ENCODE assay signal across 7 mouse cellular contexts in the genomic region with DNA sequence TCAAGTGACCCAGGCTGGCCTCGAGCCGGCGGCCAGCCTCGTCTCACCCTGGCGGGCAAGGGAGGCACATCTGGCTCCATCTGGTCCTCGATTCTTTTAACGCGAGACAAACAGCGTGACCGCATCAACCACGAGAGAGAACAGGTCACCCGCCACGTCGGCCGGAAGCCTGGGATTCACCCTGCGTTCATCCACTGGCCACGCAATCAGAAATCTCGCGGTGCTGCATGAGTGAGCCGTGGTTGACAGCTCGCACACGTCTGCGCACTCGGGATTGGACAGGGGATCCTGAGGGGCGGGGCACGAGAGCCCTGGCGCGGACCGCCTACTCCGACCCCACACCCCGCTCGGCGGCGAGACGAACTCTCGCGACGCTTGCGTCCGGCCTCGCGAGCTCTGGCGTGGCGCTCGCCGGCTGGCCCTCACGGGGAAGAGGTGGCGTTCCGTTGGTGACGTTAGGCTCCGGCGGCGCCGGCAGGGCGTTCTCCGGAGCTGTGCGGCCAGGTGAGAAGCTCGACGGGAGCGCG. TPM values are rescaled to one million over a fixed set of nuclear protein-coding genes. Genes with fewer than 3 reads are reported as not detected.
DNase-seq lines count a peak whose midpoint lies in the region; ATAC-seq lines count a peak whose summit lies in the region.

A gene (plus strand): TSS at position 378 of the 527 bp plus-strand sequence.

- peak within 1 kb of the TSS; percentile 96 for H3K9ac ChIP-seq in embryonic facial prominence, embryonic 11.5 days (replicated peaks; ENCODE audit: low read length)
- peak within 1 kb of the TSS; percentile 93 for H3K9ac ChIP-seq in midbrain, embryonic 13.5 days (replicated peaks)

- under 1% methylated on average over 53 of the region's 61 CpGs for WGBS in embryonic facial prominence, embryonic 11.5 days
- under 1% methylated on average over 61 of the region's 61 CpGs for WGBS in limb, embryonic 10.5 days
- under 1% methylated on average over 61 of the region's 61 CpGs for WGBS in midbrain, embryonic 13.5 days

- DNase-seq in adrenal gland, postnatal 14 days: peak; percentile 99
- DNase-seq in embryonic facial prominence, embryonic 11.5 days (ENCODE audit: low spot score): peak; percentile 99
- peak; percentile 98 for DNase-seq in kidney, adult 11 months
- peak; percentile 94 for DNase-seq in limb, embryonic 10.5 days (ENCODE audit: low spot score)
- DNase-seq in spleen, adult 12 weeks (ENCODE audit: low spot score): peak; percentile 98

- peak; percentile 99 for ATAC-seq in embryonic facial prominence, embryonic 11.5 days (replicated peaks; ENCODE audit: insufficient number of reproducible peaks, low FRiP score, low TSS enrichment, low read depth)
- ATAC-seq in granulocyte monocyte progenitor cell, adult 5-6 weeks (replicated peaks; ENCODE audit: poor library complexity, severe bottlenecking): peak; percentile 93
- peak; percentile 99 for ATAC-seq in midbrain, embryonic 13.5 days

- peak within 1 kb of the TSS; percentile 70 for H3K4me2 ChIP-seq in embryonic facial prominence, embryonic 11.5 days (ENCODE audit: low read depth, low read length)
- peak within 1 kb of the TSS; percentile 97 for H3K4me2 ChIP-seq in midbrain, embryonic 13.5 days (replicated peaks)

- peak within 1 kb of the TSS; percentile 93 for H3K27ac ChIP-seq in embryonic facial prominence, embryonic 11.5 days (replicated peaks; ENCODE audit: low read depth, low read length)
- H3K27ac ChIP-seq in limb, embryonic 10.5 days: peak within 1 kb of the TSS; percentile 97
- peak within 1 kb of the TSS; percentile 97 for H3K27ac ChIP-seq in midbrain, embryonic 13.5 days

- H3K4me1 ChIP-seq in embryonic facial prominence, embryonic 11.5 days (ENCODE audit: control insufficient read depth, insufficient read depth, low read length): no peaks in the 10 kb centered on the region
- peaks cover 15% of the 10 kb centered on the region for H3K4me1 ChIP-seq in limb, embryonic 10.5 days
- peaks cover 23% of the 10 kb centered on the region for H3K4me1 ChIP-seq in midbrain, embryonic 13.5 days (replicated peaks)

- H3K36me3 ChIP-seq in embryonic facial prominence, embryonic 11.5 days (replicated peaks; ENCODE audit: control insufficient read depth, insufficient read depth, low read depth, low read length): no peaks in the 10 kb centered on the region
- H3K36me3 ChIP-seq in limb, embryonic 10.5 days: peaks cover 7% of the 10 kb centered on the region
- H3K36me3 ChIP-seq in midbrain, embryonic 13.5 days: no peaks in the 10 kb centered on the region

- no peaks in the 10 kb centered on the region for H3K27me3 ChIP-seq in embryonic facial prominence, embryonic 11.5 days (ENCODE audit: control insufficient read depth, insufficient read depth, low read length)
- H3K27me3 ChIP-seq in limb, embryonic 10.5 days (ENCODE audit: low read depth, poor library complexity, severe bottlenecking): no peaks in the 10 kb centered on the region
- no peaks in the 10 kb centered on the region for H3K27me3 ChIP-seq in midbrain, embryonic 13.5 days

- H3K4me3 ChIP-seq in embryonic facial prominence, embryonic 11.5 days (ENCODE audit: low read depth, low read length): peak within 1 kb of the TSS; percentile 97
- peak within 1 kb of the TSS; percentile 93 for H3K4me3 ChIP-seq in limb, embryonic 10.5 days
- H3K4me3 ChIP-seq in midbrain, embryonic 13.5 days (replicated peaks): peak within 1 kb of the TSS; percentile 89

- no peaks in the 10 kb centered on the region for H3K9me3 ChIP-seq in embryonic facial prominence, embryonic 11.5 days (replicated peaks; ENCODE audit: control insufficient read depth, low read length)
- no peaks in the 10 kb centered on the region for H3K9me3 ChIP-seq in limb, embryonic 10.5 days (replicated peaks)
- H3K9me3 ChIP-seq in midbrain, embryonic 13.5 days: no peaks in the 10 kb centered on the region

RNA-seq across cellular contexts. Expression of the gene that starts here (rescaled TPM):
- total RNA-seq in adrenal gland, postnatal 14 days (2021): 78.1 and 84.8 TPM in 2 replicates
- 59.7 and 61.2 TPM in 2 replicates for polyA plus RNA-seq in embryonic facial prominence, embryonic 11.5 days (2014; fragmentation: Nextera tagmentation; extraction: Ambion mirVana)
- 140 and 176 TPM in 2 replicates for total RNA-seq in granulocyte monocyte progenitor cell, adult 5-6 weeks (2014; fragmentation: Nextera tagmentation)
- 130 and 131 TPM in 2 replicates for total RNA-seq in granulocyte monocyte progenitor cell, adult 5-6 weeks (2017)
- 47.2 and 58.8 TPM in 2 replicates for polyA plus RNA-seq in limb, embryonic 10.5 days (2016; fragmentation: Nextera tagmentation; extraction: Ambion mirVana)
- polyA plus RNA-seq in midbrain, embryonic 13.5 days (2015; fragmentation: Nextera tagmentation; extraction: Ambion mirVana): 69.0 and 71.1 TPM in 2 replicates

Comparison
In these comparisons a context has a peak if more than half of its experiments do, and no peak if none do; other contexts are left out.
1. Peak in every context shown above with its lines: DNase-seq, ATAC-seq, H3K4me3 ChIP-seq and H3K27ac ChIP-seq.